Mouse (Mus musculus) hindbrain, embryonic 10.5 days (tissue): Measurements from ENCODE around the gene Zdhhc5. TPM values are rescaled to one million over a fixed set of nuclear protein-coding genes. Genes with fewer than 3 reads are reported as not detected.
"Not testable (repeated sequence)": the region's sequence is repeated elsewhere in the genome, so short reads cannot be mapped to it uniquely, and the experiment has no call there.

Experiments
- DNase-seq: peaks from one replicate; pipeline ENCODE4 v3.0.0-alpha.2; 2017; ENCODE audit warnings: low spot score
- H3K27ac ChIP-seq: fragments of 300-500 bp; sonication (generic); 2 replicates; pipeline ENCODE4 v1.5.1; 2016; ENCODE audit warnings: mild to moderate bottlenecking, moderate library complexity
- H3K27me3 ChIP-seq: fragments of 300-500 bp; sonication (generic); 2 replicates; pipeline ENCODE4 v1.6.1; 2016; ENCODE audit warnings: mild to moderate bottlenecking; ENCODE audit not compliant: poor library complexity, insufficient read depth, severe bottlenecking
- H3K36me3 ChIP-seq: fragments of 300-500 bp; sonication (generic); 2 replicates; pipeline ENCODE4 v1.6.1; 2016; ENCODE audit warnings: mild to moderate bottlenecking, moderate library complexity
- H3K4me1 ChIP-seq: fragments of 300-500 bp; sonication (generic); replicated peaks from 2 replicates; pipeline ENCODE4 v1.6.1; 2016; ENCODE audit warnings: mild to moderate bottlenecking
- H3K4me3 ChIP-seq: fragments of 300-500 bp; sonication (generic); 2 replicates; pipeline ENCODE4 v1.5.1; 2016; ENCODE audit warnings: mild to moderate bottlenecking, moderate library complexity
- H3K9me3 ChIP-seq: fragments of 300-500 bp; sonication (generic); 2 replicates; pipeline ENCODE4 v1.6.1; 2016; ENCODE audit warnings: mild to moderate bottlenecking, moderate library complexity
- WGBS: fragments of 180-500 bp; shearing (Covaris S2); methylation state at CpG from one replicate; pipeline ENCODE4 v1.1.7; 2016; 5-methylcytosine and 5-hydroxymethylcytosine counted together
- polyA plus RNA-seq: library from polyadenylated mRNA; unstranded; fragments of >200 nt; fragmentation: Nextera tagmentation; extraction: Ambion mirVana; gene quantifications from 2 replicates; pipeline ENCODE4 v1.2.1, GENCODE M21; 2016

Gene Zdhhc5
- polyA plus RNA-seq, 1 experiment from 2014 or later: 25.4 TPM

- H3K27ac ChIP-seq: no peak overlapping the region
- H3K4me1 ChIP-seq: peaks cover 49% of the 10 kb centered on the region
- no peak overlapping the region for H3K4me3 ChIP-seq
- H3K27me3 ChIP-seq: no peaks in the 10 kb centered on the region
- no peaks in the 10 kb centered on the region for H3K36me3 ChIP-seq
- no peaks in the 10 kb centered on the region for H3K9me3 ChIP-seq
- DNase-seq: no peak
- WGBS: 87% methylated on average over 1 of the region's 1 CpGs
Measured at GRCm38 (mm10) chr2:84732394-84732793, 17.4 kb upstream of the Zdhhc5 start.

- no peaks in the 10 kb centered on the region for H3K27me3 ChIP-seq
- no peak for DNase-seq
- 86% methylated on average over 3 of the region's 3 CpGs for WGBS
- no peaks in the 10 kb centered on the region for H3K9me3 ChIP-seq
- no peak overlapping the region for H3K27ac ChIP-seq
- H3K4me1 ChIP-seq: peaks cover 44% of the 10 kb centered on the region
- no peaks in the 10 kb centered on the region for H3K36me3 ChIP-seq
- H3K4me3 ChIP-seq: no peak overlapping the region
Measured at GRCm38 (mm10) chr2:84731206-84731605, 16.2 kb upstream of the Zdhhc5 start.

- WGBS: 74% methylated on average over 5 of the region's 5 CpGs
- H3K9me3 ChIP-seq, H3K27me3 ChIP-seq, H3K27ac ChIP-seq, DNase-seq, H3K4me3 ChIP-seq: not testable (repeated sequence)
- peaks cover 27% of the 10 kb centered on the region for H3K36me3 ChIP-seq
- H3K4me1 ChIP-seq: peaks cover 26% of the 10 kb centered on the region
Measured at GRCm38 (mm10) chr2:84728191-84728590, 13.2 kb upstream of the Zdhhc5 start.

- H3K4me1 ChIP-seq: peaks cover 26% of the 10 kb centered on the region
- peak within 1 kb of the TSS; percentile 90 for H3K27ac ChIP-seq
- no peaks in the 10 kb centered on the region for H3K9me3 ChIP-seq
- no peaks in the 10 kb centered on the region for H3K27me3 ChIP-seq
- H3K36me3 ChIP-seq: peaks cover 34% of the 10 kb centered on the region
- H3K4me3 ChIP-seq: peak within 1 kb of the TSS; percentile 68
- DNase-seq: peak; percentile 97
- WGBS: under 1% methylated on average over 39 of the region's 39 CpGs
Measured at GRCm38 (mm10) chr2:84727172-84727858, 12.3 kb upstream of the Zdhhc5 start, which contains the start of gene Clp1. Gene Clp1 (minus strand): TSS chr2:84727350.

- peak overlapping the region; percentile 90 for H3K27ac ChIP-seq
- peak overlapping the region; percentile 68 for H3K4me3 ChIP-seq
- no peaks in the 10 kb centered on the region for H3K27me3 ChIP-seq
- H3K4me1 ChIP-seq: peaks cover 26% of the 10 kb centered on the region
- DNase-seq: no peak
- H3K9me3 ChIP-seq: no peaks in the 10 kb centered on the region
- WGBS: 5% methylated on average over 9 of the region's 9 CpGs
- peaks cover 40% of the 10 kb centered on the region for H3K36me3 ChIP-seq
Measured at GRCm38 (mm10) chr2:84726716-84727115, 11.7 kb upstream of the Zdhhc5 start.

GRCm38 (mm10) chr2:84725770-84726169 lies 10.8 kb upstream of the Zdhhc5 start:
- Histone ChIP-seq H3K36me3 (peaks cover 48% of the 10 kb centered on the region), H3K27me3 (no peaks in the 10 kb centered on the region), H3K27ac (no peak overlapping the region), H3K4me3 (0 out of 2 replicates have a peak overlapping the region, but pooled peaks have one; percentile 68), H3K9me3 (no peaks in the 10 kb centered on the region), H3K4me1 (peaks cover 26% of the 10 kb centered on the region)
- 94% methylated on average over 10 of the region's 10 CpGs for WGBS
- no peak for DNase-seq

- Histone ChIP-seq H3K4me3 (no peak overlapping the region), H3K27me3 (no peaks in the 10 kb centered on the region), H3K36me3 (peaks cover 48% of the 10 kb centered on the region), H3K27ac (no peak overlapping the region), H3K4me1 (peaks cover 26% of the 10 kb centered on the region), H3K9me3 (no peaks in the 10 kb centered on the region)
- DNase-seq: no peak
- WGBS: 95% methylated on average over 14 of the region's 14 CpGs
Measured at GRCm38 (mm10) chr2:84723856-84724255, 8.9 kb upstream of the Zdhhc5 start.

- no peak overlapping the region for H3K4me3 ChIP-seq
- WGBS: 81% methylated on average over 3 of the region's 3 CpGs
- no peak for DNase-seq
- H3K27ac ChIP-seq: no peak overlapping the region
- H3K27me3 ChIP-seq: no peaks in the 10 kb centered on the region
- H3K36me3 ChIP-seq: peaks cover 48% of the 10 kb centered on the region
- H3K9me3 ChIP-seq: no peaks in the 10 kb centered on the region
- H3K4me1 ChIP-seq: peaks cover 21% of the 10 kb centered on the region
Measured at GRCm38 (mm10) chr2:84721182-84721581, 6.2 kb upstream of the Zdhhc5 start.

GRCm38 (mm10) chr2:84720718-84721117 lies 5.7 kb upstream of the Zdhhc5 start:
- Histone ChIP-seq H3K9me3 (no peaks in the 10 kb centered on the region), H3K27me3 (no peaks in the 10 kb centered on the region), H3K27ac (no peak overlapping the region), H3K4me3 (no peak overlapping the region), H3K36me3 (peaks cover 47% of the 10 kb centered on the region), H3K4me1 (peaks cover 18% of the 10 kb centered on the region)
- WGBS: 95% methylated on average over 2 of the region's 2 CpGs
- DNase-seq: no peak

GRCm38 (mm10) chr2:84717357-84717756 lies 2.4 kb upstream of the Zdhhc5 start:
- Histone ChIP-seq H3K36me3 (peaks cover 15% of the 10 kb centered on the region), H3K27ac (no peak overlapping the region), H3K9me3 (no peaks in the 10 kb centered on the region), H3K4me1 (peaks cover 25% of the 10 kb centered on the region), H3K4me3 (no peak overlapping the region), H3K27me3 (no peaks in the 10 kb centered on the region)
- no peak for DNase-seq
- WGBS: 94% methylated on average over 4 of the region's 4 CpGs

GRCm38 (mm10) chr2:84716423-84717355 lies 1.7 kb upstream of the Zdhhc5 start:
- Histone ChIP-seq H3K36me3 (peaks cover 8% of the 10 kb centered on the region), H3K27me3 (no peaks in the 10 kb centered on the region), H3K9me3 (no peaks in the 10 kb centered on the region), H3K4me1 (peaks cover 27% of the 10 kb centered on the region), H3K4me3 (peak overlapping the region; percentile 96), H3K27ac (peak overlapping the region; percentile 97)
- DNase-seq: no peak
- WGBS: 40% methylated on average over 9 of the region's 9 CpGs

- peak; percentile 64 for DNase-seq
- peaks cover 27% of the 10 kb centered on the region for H3K4me1 ChIP-seq
- H3K36me3 ChIP-seq: peaks cover 7% of the 10 kb centered on the region
- H3K9me3 ChIP-seq: no peaks in the 10 kb centered on the region
- H3K27ac ChIP-seq: peak overlapping the region; percentile 97
- H3K4me3 ChIP-seq: peak overlapping the region; percentile 96
- under 1% methylated on average over 33 of the region's 33 CpGs for whole genome bisulfite sequencing
- no peaks in the 10 kb centered on the region for H3K27me3 ChIP-seq
Measured at GRCm38 (mm10) chr2:84715562-84716361, 782 bp upstream of the Zdhhc5 start.
